Mouse (Mus musculus): ENCODE measurements around the gene Tcf20.
A peak's percentile ranks its signal among the peaks of the same experiment; 100 is the strongest.
"Not testable (repeated sequence)": the region's sequence is repeated elsewhere in the genome, so short reads cannot be mapped to it uniquely, and the experiment has no call there.

Tcf20 gene

GRCm38 (mm10) chr15:82806969-82807763, 180.5 kb downstream of the Tcf20 start:
- DNase-seq (ENCODE audit: low spot score) = no peak

DNA sequence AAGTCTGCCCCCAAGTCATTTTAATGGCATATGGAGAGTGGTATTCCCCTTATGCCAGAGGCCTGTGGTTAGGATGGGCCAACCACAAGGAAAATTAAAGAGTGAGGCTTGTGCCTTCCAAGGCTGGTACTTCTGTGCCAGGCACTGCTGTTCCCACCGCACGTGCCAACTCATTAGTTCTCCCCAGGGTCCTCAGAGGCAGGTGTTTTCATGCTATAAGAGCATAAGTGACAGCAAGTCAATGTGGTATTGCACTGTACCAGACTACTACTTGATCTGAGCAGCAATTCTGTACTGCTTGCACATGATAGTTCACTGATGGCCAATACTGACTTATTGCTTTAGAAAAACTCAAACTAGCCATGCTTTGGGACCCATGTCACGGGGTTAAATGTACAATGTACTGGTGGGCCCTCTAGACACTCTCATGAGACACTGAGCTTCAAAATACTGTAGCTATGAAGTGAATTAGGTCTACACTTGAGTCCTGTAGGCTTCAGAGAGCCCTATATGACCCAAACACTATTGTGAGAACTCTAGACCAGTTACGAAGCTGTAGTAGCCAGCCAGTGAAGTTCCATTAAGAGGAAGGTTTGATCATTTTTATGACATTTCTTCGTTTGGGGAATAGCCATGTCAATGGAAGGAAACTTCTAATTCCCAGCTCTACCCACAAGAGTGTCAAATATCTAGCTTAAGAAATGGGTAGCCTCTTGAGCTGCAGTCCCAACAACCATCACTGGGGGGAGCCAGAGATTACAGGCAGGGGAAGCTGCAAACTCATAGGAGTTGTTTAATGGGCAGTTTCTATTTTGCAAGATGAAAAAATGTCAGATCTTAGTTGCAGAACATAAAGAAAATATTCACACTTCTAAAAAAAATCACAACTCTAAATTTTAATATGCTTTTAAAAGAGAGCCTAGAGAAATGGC, 182.7 kb downstream of the Tcf20 start:
- peak; percentile 67 for DNase-seq (ENCODE audit: low spot score)

- DNase-seq (ENCODE audit: low spot score) = no peak
Measured at GRCm38 (mm10) chr15:82795936-82796440, 191.7 kb downstream of the Tcf20 start.

DNA sequence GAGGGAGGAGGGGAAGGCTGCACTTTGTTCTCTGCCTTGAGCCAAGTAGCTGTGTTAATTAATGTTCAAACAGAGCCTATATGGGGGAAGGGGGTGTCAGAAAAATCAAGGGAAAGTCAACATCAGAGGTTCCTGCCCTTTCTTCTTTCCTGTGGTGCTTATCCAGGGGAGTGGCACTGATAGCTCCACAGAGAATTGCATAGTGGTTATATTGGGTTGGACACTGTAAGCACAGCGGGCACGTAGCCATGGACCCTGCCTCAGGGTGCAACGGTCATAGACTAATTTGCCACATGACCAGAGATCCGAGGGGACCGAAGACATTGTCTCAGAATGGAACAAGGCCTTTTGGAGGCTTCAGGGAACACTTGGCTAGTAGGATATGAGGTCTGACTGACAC, 193.4 kb downstream of the Tcf20 start, which contains the start of gene Cyp2d26:
Gene Cyp2d26 (minus strand): TSS at position 18 of the 400 bp plus-strand sequence.
- no peak for DNase-seq (ENCODE audit: low spot score)

DNA sequence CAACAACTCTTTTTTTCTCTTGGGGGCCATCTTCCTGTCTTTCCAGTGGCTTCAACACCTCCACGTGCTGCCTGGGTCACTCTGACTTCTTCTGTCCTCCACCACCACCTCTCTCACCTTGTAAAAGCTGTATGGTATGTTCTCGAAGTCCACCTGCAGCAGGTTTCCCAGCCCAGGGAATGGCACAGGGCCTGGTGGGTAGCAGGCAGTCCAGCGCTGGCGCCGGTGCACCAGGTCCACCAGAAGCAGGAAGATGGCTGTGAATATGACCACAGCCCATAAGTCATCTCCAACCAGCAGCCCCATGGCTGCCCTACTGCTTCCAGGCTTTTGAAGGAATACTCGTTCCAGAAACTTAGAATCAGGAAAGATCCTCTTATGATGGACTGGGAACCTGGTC, 193.8 kb downstream of the Tcf20 start:
- no peak for DNase-seq (ENCODE audit: low spot score)

DNA sequence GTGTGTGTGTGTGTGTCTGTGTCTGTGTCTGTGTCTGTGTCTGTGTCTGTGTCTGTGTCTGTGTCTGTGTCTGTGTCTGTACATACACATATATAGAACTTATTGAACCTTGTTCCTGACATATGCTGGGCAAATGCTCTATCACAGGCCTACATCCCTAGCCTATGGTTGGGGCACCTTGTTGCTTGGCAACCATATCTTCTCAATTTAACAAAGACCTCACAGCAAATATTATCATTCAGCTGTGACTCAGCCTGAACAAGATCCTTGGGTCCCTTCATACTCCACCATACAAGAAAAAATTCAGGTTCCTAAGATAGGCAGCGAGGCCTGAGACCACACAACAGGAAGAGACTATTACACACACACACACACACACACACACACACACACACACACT, 194.2 kb downstream of the Tcf20 start:
- DNase-seq (ENCODE audit: low spot score) = no peak

- no peak for DNase-seq (ENCODE audit: low spot score)
Measured at GRCm38 (mm10) chr15:82792566-82792965, 195.1 kb downstream of the Tcf20 start.

GRCm38 (mm10) chr15:82784581-82784980, 203.1 kb downstream of the Tcf20 start:
- no peak for DNase-seq (ENCODE audit: low spot score)

- DNase-seq (ENCODE audit: low spot score) = no peak
Measured at GRCm38 (mm10) chr15:82783800-82784199, 203.9 kb downstream of the Tcf20 start.

DNA sequence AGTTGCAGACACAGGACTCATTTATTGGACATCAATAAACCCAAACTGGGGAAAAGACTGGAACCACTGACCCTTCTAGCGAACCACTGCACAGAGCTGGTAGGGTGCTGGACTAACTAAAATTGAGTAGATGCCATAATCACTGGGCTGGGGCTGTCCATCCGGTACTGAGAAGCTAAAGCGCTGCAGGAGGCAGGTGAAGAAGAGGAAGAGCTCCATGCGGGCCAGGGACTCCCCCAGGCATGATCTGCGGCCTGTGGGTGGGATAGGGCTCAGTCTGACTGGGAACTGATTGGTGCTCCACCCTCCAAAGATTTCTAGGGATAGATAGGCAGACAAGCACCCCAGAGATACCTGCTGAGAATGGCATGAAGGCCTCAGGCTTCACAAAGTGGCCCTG, 209.8 kb downstream of the Tcf20 start:
- DNase-seq (ENCODE audit: low spot score) = not testable (repeated sequence)

DNA sequence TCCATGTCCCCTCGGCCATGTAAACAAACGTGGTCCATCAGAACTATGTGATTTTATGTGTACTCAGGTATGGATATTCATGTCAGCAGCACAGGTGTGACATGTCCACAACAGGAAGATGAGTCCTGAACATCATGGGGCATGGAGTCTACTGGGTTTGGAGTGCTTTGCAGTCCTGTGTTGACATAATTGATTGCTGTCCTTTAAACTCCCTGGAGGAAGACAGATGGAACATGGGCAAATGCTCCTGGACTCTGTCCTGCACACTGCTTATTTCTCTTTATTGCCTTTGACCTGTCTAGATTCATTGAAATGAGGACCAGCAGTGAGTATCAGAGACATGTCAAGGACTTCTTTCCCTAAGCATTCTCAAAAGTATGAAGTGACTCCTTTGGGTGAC, 221.7 kb downstream of the Tcf20 start:
- DNase-seq (ENCODE audit: low spot score) = no peak

DNA sequence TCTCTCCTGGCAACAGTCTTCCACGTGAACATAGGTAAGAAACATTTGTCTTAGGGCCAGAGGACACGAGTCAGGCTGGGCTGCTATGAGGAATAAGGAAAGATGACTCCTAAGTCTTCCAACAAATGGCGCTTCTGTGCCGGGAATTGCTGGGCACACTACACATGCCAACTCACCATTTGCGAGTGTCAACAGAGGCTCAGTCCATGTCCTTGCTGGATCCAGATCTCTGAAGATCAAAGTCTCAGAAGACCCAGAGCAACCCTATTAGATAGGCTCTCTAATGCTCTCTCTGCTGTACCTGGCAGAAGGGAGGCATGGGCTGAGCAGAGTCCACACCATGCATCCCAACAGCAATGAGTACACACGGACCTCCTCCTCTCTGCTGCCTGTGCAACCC, 222.8 kb downstream of the Tcf20 start:
- DNase-seq (ENCODE audit: low spot score) = no peak

DNA sequence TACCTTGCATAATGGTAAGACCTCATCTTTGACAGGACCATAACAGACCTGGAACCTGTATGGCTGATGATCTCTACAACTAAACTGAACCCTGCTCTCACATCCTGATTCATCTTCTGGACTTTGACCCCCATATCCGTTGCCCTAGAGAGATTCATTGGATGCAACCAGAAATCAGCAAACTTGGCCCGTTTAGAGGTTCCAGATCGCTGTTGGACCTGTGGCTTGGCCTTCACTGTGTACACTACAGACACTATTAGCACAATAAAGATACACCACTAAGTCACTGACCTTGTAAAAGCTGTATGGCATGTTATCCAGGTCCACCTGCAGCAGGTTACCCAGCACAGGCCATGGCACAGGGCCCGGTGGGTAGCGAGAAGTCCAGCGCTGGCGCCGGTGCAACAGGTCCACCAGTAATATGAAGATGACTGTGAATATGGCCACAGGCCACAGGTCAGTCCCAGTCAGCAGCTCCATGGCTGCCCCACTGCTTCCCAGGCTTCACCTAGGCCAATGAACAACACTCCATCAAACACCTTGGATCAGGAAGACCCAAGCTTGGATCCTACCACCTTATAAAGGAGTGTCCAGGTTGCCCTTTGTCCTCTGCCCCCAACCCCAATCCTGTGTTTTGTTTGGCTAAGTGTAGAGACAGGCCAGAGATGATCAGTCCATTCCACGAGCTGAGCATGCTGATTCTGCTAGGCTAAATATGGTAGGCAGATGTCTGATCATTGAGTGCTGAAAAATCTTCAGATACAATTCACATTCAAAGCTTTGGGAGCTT, 223.8 kb downstream of the Tcf20 start, which contains the start of gene Cyp2d40:
Gene Cyp2d40 (minus strand): TSS at position 553 of the 790 bp plus-strand sequence.
- no peak for DNase-seq (ENCODE audit: low spot score)
